Mouse (Mus musculus): ENCODE measurements at regions not wholly inside any gene's neighbourhood (a gene's known extent, or its start where the extent isn't known, plus 50 kb on each side); places are given as distances from the start of the nearest gene placed in this dataset.

DNA sequence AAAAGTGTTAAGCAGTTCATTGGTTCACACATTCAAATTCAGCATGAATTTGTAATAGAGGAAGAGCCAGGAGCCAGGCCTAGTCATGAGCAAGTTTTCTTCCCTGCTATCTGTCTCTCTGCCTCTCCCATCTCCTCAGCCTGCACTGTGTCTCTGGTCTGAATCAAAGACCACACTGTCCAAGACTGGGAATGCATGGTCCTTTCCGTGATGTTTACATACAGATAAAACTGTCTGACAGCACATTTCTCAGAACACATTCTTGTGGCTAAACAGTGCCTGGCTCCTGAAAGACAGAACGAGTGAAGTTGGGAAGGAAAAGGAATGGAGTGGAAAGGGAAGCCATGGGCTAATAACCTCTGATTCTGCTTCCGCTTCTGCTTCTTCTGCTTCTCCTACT is 183.0 kb upstream of the Lmcd1 start:
- Histone ChIP-seq H3K27me3 (ENCODE audit: control insufficient read depth, insufficient read depth, insufficient read length) (no peaks in the 10 kb centered on the region), H3K79me2 (ENCODE audit: control insufficient read depth, insufficient read depth) (no peaks in the 10 kb centered on the region), H3K79me3 (ENCODE audit: low read depth) (no peaks in the 10 kb centered on the region), H3ac (ENCODE audit: control insufficient read depth, insufficient read length, low read depth) (no peak overlapping the region), H3K36me3 (ENCODE audit: control insufficient read depth, insufficient read depth) (no peaks in the 10 kb centered on the region), H3K4me3 (ENCODE audit: insufficient read depth, poor library complexity, severe bottlenecking) (no peak overlapping the region)
- no peak for TF ChIP-seq USF1 (IDR thresholded peaks at IDR 0.05; ENCODE audit: low read depth)
- no peak for TF ChIP-seq CEBPB (IDR thresholded peaks at IDR 0.05; ENCODE audit: low read depth)
- TF ChIP-seq FOSL1 (IDR thresholded peaks at IDR 0.05; ENCODE audit: insufficient read depth, low read length, poor library complexity, severe bottlenecking), result no peak
- TF ChIP-seq MAX (IDR thresholded peaks at IDR 0.05), result no peak
- TF ChIP-seq CTCF (IDR thresholded peaks at IDR 0.05; ENCODE audit: control insufficient read depth, insufficient read depth, insufficient read length), result no peak
- TF ChIP-seq MYOD1 (IDR thresholded peaks at IDR 0.05; ENCODE audit: control insufficient read depth, insufficient read length, low read depth), result no peak
- no peak for TF ChIP-seq MYOG (IDR thresholded peaks at IDR 0.05; ENCODE audit: control insufficient read depth, extremely low read depth, insufficient read length)

GRCm38 (mm10) chr6:112091125-112091763 is 182.3 kb upstream of the Lmcd1 start:
- Histone ChIP-seq H3K79me3 (ENCODE audit: low read depth) (no peaks in the 10 kb centered on the region), H3K36me3 (ENCODE audit: control insufficient read depth, insufficient read depth) (no peaks in the 10 kb centered on the region), H3ac (ENCODE audit: control insufficient read depth, insufficient read length, low read depth) (no peak overlapping the region), H3K79me2 (ENCODE audit: control insufficient read depth, insufficient read depth) (no peaks in the 10 kb centered on the region), H3K27me3 (ENCODE audit: control insufficient read depth, insufficient read depth, insufficient read length) (no peaks in the 10 kb centered on the region), H3K4me3 (ENCODE audit: insufficient read depth, poor library complexity, severe bottlenecking) (no peak overlapping the region)
- TF ChIP-seq CTCF (IDR thresholded peaks at IDR 0.05; ENCODE audit: control insufficient read depth, insufficient read depth, insufficient read length) (no peak), USF1 (IDR thresholded peaks at IDR 0.05; ENCODE audit: low read depth) (no peak), MAX (IDR thresholded peaks at IDR 0.05) (no peak), MYOD1 (IDR thresholded peaks at IDR 0.05; ENCODE audit: control insufficient read depth, insufficient read length, low read depth) (no peak), CEBPB (IDR thresholded peaks at IDR 0.05; ENCODE audit: low read depth) (no peak), MYOG (IDR thresholded peaks at IDR 0.05; ENCODE audit: control insufficient read depth, extremely low read depth, insufficient read length) (no peak), FOSL1 (IDR thresholded peaks at IDR 0.05; ENCODE audit: insufficient read depth, low read length, poor library complexity, severe bottlenecking) (no peak)

- Histone ChIP-seq H3K79me2 (ENCODE audit: control insufficient read depth, insufficient read depth) (no peaks in the 10 kb centered on the region), H3K4me3 (ENCODE audit: insufficient read depth, poor library complexity, severe bottlenecking) (no peak overlapping the region), H3ac (ENCODE audit: control insufficient read depth, insufficient read length, low read depth) (no peak overlapping the region), H3K79me3 (ENCODE audit: low read depth) (no peaks in the 10 kb centered on the region), H3K36me3 (ENCODE audit: control insufficient read depth, insufficient read depth) (no peaks in the 10 kb centered on the region), H3K27me3 (ENCODE audit: control insufficient read depth, insufficient read depth, insufficient read length) (no peaks in the 10 kb centered on the region)
- TF ChIP-seq MYOD1 (IDR thresholded peaks at IDR 0.05; ENCODE audit: control insufficient read depth, insufficient read length, low read depth) (no peak), USF1 (IDR thresholded peaks at IDR 0.05; ENCODE audit: low read depth) (no peak), MAX (IDR thresholded peaks at IDR 0.05) (no peak), CEBPB (IDR thresholded peaks at IDR 0.05; ENCODE audit: low read depth) (no peak), FOSL1 (IDR thresholded peaks at IDR 0.05; ENCODE audit: insufficient read depth, low read length, poor library complexity, severe bottlenecking) (no peak), CTCF (IDR thresholded peaks at IDR 0.05; ENCODE audit: control insufficient read depth, insufficient read depth, insufficient read length) (no peak), MYOG (IDR thresholded peaks at IDR 0.05; ENCODE audit: control insufficient read depth, extremely low read depth, insufficient read length) (no peak)
Observed at GRCm38 (mm10) chr6:112093300-112093699, 180.3 kb upstream of the Lmcd1 start.

GRCm38 (mm10) chr6:112097699-112098098 is 175.9 kb upstream of the Lmcd1 start:
- Histone ChIP-seq H3K4me3 (ENCODE audit: insufficient read depth, poor library complexity, severe bottlenecking) (no peak overlapping the region), H3K36me3 (ENCODE audit: control insufficient read depth, insufficient read depth) (no peaks in the 10 kb centered on the region), H3ac (ENCODE audit: control insufficient read depth, insufficient read length, low read depth) (no peak overlapping the region), H3K27me3 (ENCODE audit: control insufficient read depth, insufficient read depth, insufficient read length) (no peaks in the 10 kb centered on the region), H3K79me2 (ENCODE audit: control insufficient read depth, insufficient read depth) (no peaks in the 10 kb centered on the region), H3K79me3 (ENCODE audit: low read depth) (no peaks in the 10 kb centered on the region)
- TF ChIP-seq MAX (IDR thresholded peaks at IDR 0.05), result no peak
- no peak for TF ChIP-seq USF1 (IDR thresholded peaks at IDR 0.05; ENCODE audit: low read depth)
- TF ChIP-seq MYOG (IDR thresholded peaks at IDR 0.05; ENCODE audit: control insufficient read depth, extremely low read depth, insufficient read length), result no peak
- no peak for TF ChIP-seq CEBPB (IDR thresholded peaks at IDR 0.05; ENCODE audit: low read depth)

GRCm38 (mm10) chr6:112108651-112109050 is 164.9 kb upstream of the Lmcd1 start:
- H3K79me3 ChIP-seq (ENCODE audit: low read depth), result no peaks in the 10 kb centered on the region
- H3K27me3 ChIP-seq (ENCODE audit: control insufficient read depth, insufficient read depth, insufficient read length), result no peaks in the 10 kb centered on the region
- no peaks in the 10 kb centered on the region for H3K36me3 ChIP-seq (ENCODE audit: control insufficient read depth, insufficient read depth)
- TF ChIP-seq CTCF (IDR thresholded peaks at IDR 0.05; ENCODE audit: control insufficient read depth, insufficient read depth, insufficient read length) (no peak), FOSL1 (IDR thresholded peaks at IDR 0.05; ENCODE audit: insufficient read depth, low read length, poor library complexity, severe bottlenecking) (no peak), MYOG (IDR thresholded peaks at IDR 0.05; ENCODE audit: control insufficient read depth, extremely low read depth, insufficient read length) (no peak), CEBPB (IDR thresholded peaks at IDR 0.05; ENCODE audit: low read depth) (no peak), MYOD1 (IDR thresholded peaks at IDR 0.05; ENCODE audit: control insufficient read depth, insufficient read length, low read depth) (no peak), MAX (IDR thresholded peaks at IDR 0.05) (no peak), USF1 (IDR thresholded peaks at IDR 0.05; ENCODE audit: low read depth) (no peak)
- H3ac ChIP-seq (ENCODE audit: control insufficient read depth, insufficient read length, low read depth), result no peak overlapping the region
- no peaks in the 10 kb centered on the region for H3K79me2 ChIP-seq (ENCODE audit: control insufficient read depth, insufficient read depth)
- H3K4me3 ChIP-seq (ENCODE audit: insufficient read depth, poor library complexity, severe bottlenecking), result no peak overlapping the region

GRCm38 (mm10) chr6:112119180-112119579 is 154.4 kb upstream of the Lmcd1 start:
- Histone ChIP-seq H3K27me3 (ENCODE audit: control insufficient read depth, insufficient read depth, insufficient read length) (no peaks in the 10 kb centered on the region), H3K36me3 (ENCODE audit: control insufficient read depth, insufficient read depth) (no peaks in the 10 kb centered on the region), H3K4me3 (ENCODE audit: insufficient read depth, poor library complexity, severe bottlenecking) (no peak overlapping the region), H3K79me2 (ENCODE audit: control insufficient read depth, insufficient read depth) (no peaks in the 10 kb centered on the region), H3K79me3 (ENCODE audit: low read depth) (no peaks in the 10 kb centered on the region), H3ac (ENCODE audit: control insufficient read depth, insufficient read length, low read depth) (no peak overlapping the region)
- TF ChIP-seq CEBPB (IDR thresholded peaks at IDR 0.05; ENCODE audit: low read depth) (no peak), USF1 (IDR thresholded peaks at IDR 0.05; ENCODE audit: low read depth) (no peak)

All from C2C12 (cell line).